19 mouse cellular contexts compared by ENCODE assay signal in the genomic region with DNA sequence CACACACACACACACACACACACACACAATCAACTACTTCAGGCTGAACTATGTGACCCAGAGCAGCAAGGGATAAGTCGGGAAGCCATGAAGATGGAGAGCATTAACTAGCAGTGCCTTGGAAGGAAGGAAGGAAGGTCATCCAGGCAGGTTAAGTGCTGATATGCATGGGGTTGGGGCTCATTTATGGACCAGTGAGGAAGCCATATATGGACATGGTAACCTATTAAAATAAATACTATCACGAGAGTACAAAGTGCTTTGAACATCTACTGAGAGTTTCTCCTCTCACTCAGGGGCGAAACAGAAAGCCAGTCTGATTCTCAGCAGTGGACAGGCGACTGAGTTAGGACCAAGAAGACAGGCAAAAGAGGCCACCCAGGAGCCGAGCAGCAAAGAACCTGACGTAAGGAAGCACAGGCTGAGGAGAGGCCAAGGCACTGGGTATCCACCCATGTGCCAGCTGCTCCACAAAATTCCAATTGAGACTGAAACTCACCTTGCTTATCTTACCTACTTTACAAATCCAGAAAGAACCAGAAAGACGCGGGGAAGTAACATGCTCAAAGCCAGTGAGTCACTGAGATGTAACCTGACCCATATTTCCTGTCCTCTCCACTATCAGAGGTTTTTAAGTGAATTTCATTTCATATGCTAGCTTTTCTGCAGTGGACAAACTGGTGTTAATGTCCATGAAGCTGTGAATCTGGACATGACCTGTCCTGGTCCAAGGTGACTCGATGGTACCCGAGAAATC. TPM values are rescaled to one million over a fixed set of nuclear protein-coding genes. Genes with fewer than 3 reads are reported as not detected.
DNase-seq lines count a peak whose midpoint lies in the region; ATAC-seq and TF ChIP-seq lines count a peak whose summit lies in the region.
"Had no signal": no experiment of that assay in that cellular context is flagged by ENCODE, and none has a peak within 500 bp of the region (broad histone marks: within the 10 kb centered on the region; RNA-seq: fewer than 3 reads in every experiment).

No protein-coding gene starts in this region.

- TF ChIP-seq CTCF in kidney, adult 2 months (conservative IDR thresholded peaks at IDR 0.05; ENCODE audit: insufficient read depth, insufficient read length, low read depth, low read length): no peak
- no peak for TF ChIP-seq CTCF in small intestine, adult 2 months (IDR thresholded peaks at IDR 0.05; ENCODE audit: extremely low read depth, insufficient read length, insufficient replicate concordance, low read depth, low read length)

- H3K9ac ChIP-seq in kidney, embryonic 15.5 days: no peak overlapping the region

- no peak for ATAC-seq in kidney, embryonic 15.5 days (replicated peaks; ENCODE audit: low FRiP score)
- ATAC-seq: forebrain, embryonic 14.5 days had no signal

- 69% methylated on average over 10 of the region's 10 CpGs for WGBS in kidney, embryonic 15.5 days
- WGBS in kidney, adult 2 months: 53% methylated on average over 10 of the region's 10 CpGs
- 28% methylated on average over 10 of the region's 10 CpGs for WGBS in large intestine, adult 2 months
- WGBS in small intestine, adult 2 months: 21% methylated on average over 10 of the region's 10 CpGs

- H3K4me2 ChIP-seq in kidney, embryonic 15.5 days: no peak overlapping the region
- H3K4me2 ChIP-seq: midbrain, embryonic 11.5 days had no signal

- no peaks in the 10 kb centered on the region for H3K27me3 ChIP-seq in kidney, embryonic 15.5 days
- H3K27me3 ChIP-seq in kidney, adult 2 months (replicated peaks; ENCODE audit: control insufficient read depth, insufficient read depth, low read length): no peaks in the 10 kb centered on the region
- no peaks in the 10 kb centered on the region for H3K27me3 ChIP-seq in small intestine, adult 2 months (ENCODE audit: control insufficient read depth, insufficient read depth, low read length)

- TF ChIP-seq POLR2A in kidney, adult 2 months (IDR thresholded peaks at IDR 0.05; ENCODE audit: low read depth, low read length): no peak
- no peak for TF ChIP-seq POLR2A in small intestine, adult 2 months (IDR thresholded peaks at IDR 0.05; ENCODE audit: low read depth, low read length)

- H3K4me1 ChIP-seq in kidney, embryonic 15.5 days: no peaks in the 10 kb centered on the region
- peaks cover 6% of the 10 kb centered on the region; the same call in 1 of the 2 replicates for H3K4me1 ChIP-seq in kidney, adult 2 months (ENCODE audit: control insufficient read depth, insufficient read depth, low read length)
- H3K4me1 ChIP-seq in small intestine, adult 2 months (ENCODE audit: control insufficient read depth, insufficient read depth, insufficient read length, low read length): peaks cover 12% of the 10 kb centered on the region; the same call in 1 of the 2 replicates

- DNase-seq in kidney, adult 2 months: no peak
- peak; percentile 15 for DNase-seq in 3134 (ENCODE audit: extremely low read depth, insufficient read length, low spot score)
- DNase-seq in large intestine, adult 2 months (ENCODE audit: low read depth, low spot score): peak; percentile 57
- DNase-seq in cerebellum, adult 11-12 months: no peak
- DNase-seq in embryo, embryonic 11 days: no peak
- DNase-seq in spleen, postnatal 4 days (ENCODE audit: low spot score in 2 of 2): no peak
- DNase-seq: cerebellum, adult 2 months; gastrocnemius, postnatal 25 days; kidney, postnatal 10 days; layer of hippocampus, postnatal 36 days; retina, postnatal 1 day; thymus, adult 18-20 months; thymus, postnatal 4 days had no signal

- no peaks in the 10 kb centered on the region for H3K36me3 ChIP-seq in kidney, embryonic 15.5 days
- no peaks in the 10 kb centered on the region; the same call in 1 of the 2 replicates for H3K36me3 ChIP-seq in kidney, adult 2 months (ENCODE audit: control insufficient read depth, insufficient read depth, low read length)
- H3K36me3 ChIP-seq in small intestine, adult 2 months (ENCODE audit: control insufficient read depth, insufficient read depth, low read length): peaks cover 18% of the 10 kb centered on the region

- H3K27ac ChIP-seq in kidney, embryonic 15.5 days: peak overlapping the region; percentile 54; the same call in 1 of the 2 replicates
- no peak overlapping the region; the same call in 1 of the 2 replicates for H3K27ac ChIP-seq in kidney, adult 2 months (ENCODE audit: insufficient read depth, low read depth, low read length)
- H3K27ac ChIP-seq in small intestine, adult 2 months (ENCODE audit: insufficient read depth, low read depth, low read length): peak overlapping the region; percentile 98
- H3K27ac ChIP-seq: layer of hippocampus, adult 2 months had no signal

- no peaks in the 10 kb centered on the region; the same call in 1 of the 2 replicates for H3K9me3 ChIP-seq in kidney, embryonic 15.5 days (replicated peaks)

- H3K4me3 ChIP-seq in kidney, embryonic 15.5 days (replicated peaks): no peak overlapping the region
- H3K4me3 ChIP-seq in kidney, adult 2 months (ENCODE audit: insufficient read depth, low read depth, low read length): no peak overlapping the region
- peak overlapping the region; percentile 24 for H3K4me3 ChIP-seq in small intestine, adult 2 months (ENCODE audit: low read depth, low read length)
- H3K4me3 ChIP-seq: erythroblast, embryonic 14.5 days; layer of hippocampus, adult 2 months had no signal

RNA-seq across cellular contexts. Expression of a gene that starts 9.3 kb away (rescaled TPM):
- 26.1 and 27.4 TPM in 2 replicates for polyA plus RNA-seq in kidney, embryonic 15.5 days (2015; fragmentation: Nextera tagmentation; extraction: Ambion mirVana)
- polyA plus RNA-seq in kidney, adult 2 months (2012; rRNA removed): 10.5 and 11.0 TPM in 2 replicates
- polyA plus RNA-seq in large intestine, adult 2 months (2012; rRNA removed): 31.6 and 48.4 TPM in 2 replicates
- polyA plus RNA-seq in small intestine, adult 2 months (2012; rRNA removed): 7.4 and 23.3 TPM in 2 replicates
- polyA plus RNA-seq: erythroblast, embryonic 14.5 days had no signal

RNA-seq across cellular contexts. Expression of a gene that starts 50.8 kb away (rescaled TPM):
- 81.4 and 82.1 TPM in 2 replicates for polyA plus RNA-seq in kidney, embryonic 15.5 days (2015; fragmentation: Nextera tagmentation; extraction: Ambion mirVana)
- polyA plus RNA-seq in kidney, adult 2 months (2012; rRNA removed): 39.2 and 41.2 TPM in 2 replicates
- 15.4 and 21.1 TPM in 2 replicates for polyA plus RNA-seq in large intestine, adult 2 months (2012; rRNA removed)
- 4.3 and 9.1 TPM in 2 replicates for polyA plus RNA-seq in small intestine, adult 2 months (2012; rRNA removed)

Comparison
In these comparisons a context has a peak if more than half of its experiments do, and no peak if none do; other contexts are left out.
1. DNase-seq: peak in 3134 (single experiment) and large intestine, adult 2 months (single experiment); none in kidney, adult 2 months (single experiment), cerebellum, adult 11-12 months (single experiment), embryo, embryonic 11 days (single experiment) and spleen, postnatal 4 days (0 of 2).